Mouse (Mus musculus) heart, embryonic 13.5 days (tissue): ENCODE measurements at regions not wholly inside any gene's neighbourhood (a gene's known extent, or its start where the extent isn't known, plus 50 kb on each side); places are given as distances from the start of the nearest gene placed in this dataset.

Experiments
- ATAC-seq: fragments of 200-750 bp; cut with Nextera tagmentation; 2 replicates; pipeline ENCODE4 v1.8.0; 2017; ENCODE audit warnings: moderate TSS enrichment; ENCODE audit not compliant: insufficient number of reproducible peaks, low FRiP score, low TSS enrichment; ENCODE audit errors: extremely low read depth
- H3K27ac ChIP-seq: fragments of 300-500 bp; sonication (generic); replicated peaks from 2 replicates; pipeline ENCODE4 v1.5.1; 2015; ENCODE audit warnings: moderate library complexity, mild to moderate bottlenecking, inconsistent platforms
- H3K27me3 ChIP-seq: fragments of 300-500 bp; sonication (generic); replicated peaks from 2 replicates; pipeline ENCODE4 v1.6.1; 2015; ENCODE audit warnings: mild to moderate bottlenecking, inconsistent platforms
- H3K36me3 ChIP-seq: fragments of 300-500 bp; sonication (generic); 2 replicates; pipeline ENCODE4 v1.6.1; 2015; ENCODE audit warnings: mild to moderate bottlenecking, inconsistent platforms
- H3K4me1 ChIP-seq: fragments of 300-500 bp; sonication (generic); 2 replicates; pipeline ENCODE4 v1.6.1; 2015; ENCODE audit warnings: inconsistent platforms
- H3K4me2 ChIP-seq: fragments of 300-500 bp; sonication (generic); 2 replicates; pipeline ENCODE4 v1.6.1; 2015; ENCODE audit warnings: inconsistent platforms, mild to moderate bottlenecking, moderate library complexity
- H3K4me3 ChIP-seq: fragments of 300-500 bp; sonication (generic); 2 replicates; pipeline ENCODE4 v1.5.1; 2015; ENCODE audit warnings: moderate library complexity, mild to moderate bottlenecking, inconsistent platforms
- H3K9ac ChIP-seq: fragments of 300-500 bp; sonication (generic); 2 replicates; pipeline ENCODE4 v1.6.1; 2015; ENCODE audit warnings: inconsistent platforms, mild to moderate bottlenecking, moderate library complexity
- H3K9me3 ChIP-seq: fragments of 300-500 bp; sonication (generic); 2 replicates; pipeline ENCODE4 v1.6.1; 2016; ENCODE audit warnings: inconsistent platforms
- WGBS: fragments of 180-500 bp; shearing (Covaris S2); methylation state at CpG from one replicate; pipeline ENCODE4 v1.1.7; 2015; ENCODE audit warnings: mixed read lengths; 5-methylcytosine and 5-hydroxymethylcytosine counted together

GRCm38 (mm10) chr6:88984170-88984569, 82.1 kb downstream of the Tpra1 start:
- peaks cover 3% of the 10 kb centered on the region; the same call in 1 of the 2 replicates for H3K4me1 ChIP-seq
- no peaks in the 10 kb centered on the region for H3K36me3 ChIP-seq
- no peak overlapping the region for H3K27ac ChIP-seq
- ATAC-seq, result no peak
- no peaks in the 10 kb centered on the region for H3K9me3 ChIP-seq
- no peak overlapping the region for H3K9ac ChIP-seq
- WGBS, result 65% methylated on average over 4 of the region's 4 CpGs
- no peak overlapping the region for H3K4me3 ChIP-seq
- H3K4me2 ChIP-seq, result no peak overlapping the region
- peaks cover 15% of the 10 kb centered on the region for H3K27me3 ChIP-seq

DNA sequence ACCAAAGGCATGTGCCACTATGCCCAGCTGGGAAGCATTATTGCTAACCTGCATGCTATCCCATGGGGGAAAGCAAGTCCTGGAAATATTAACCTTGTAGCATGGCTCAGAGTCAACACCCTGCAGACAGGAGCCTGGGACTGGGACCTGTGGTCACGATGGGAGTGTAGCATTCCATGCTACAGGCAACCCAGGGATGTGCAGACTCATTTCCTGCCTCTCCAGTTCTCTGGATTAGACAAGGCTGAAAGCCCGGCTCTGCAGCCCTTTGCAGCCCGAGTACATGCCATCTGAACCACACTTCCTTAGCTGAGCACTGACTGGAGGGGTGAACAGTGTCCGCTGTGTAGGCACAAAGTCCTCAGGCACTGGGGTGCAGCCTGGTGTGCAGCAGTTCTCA, 82.8 kb downstream of the Tpra1 start:
- H3K9ac ChIP-seq, result no peak overlapping the region

GRCm38 (mm10) chr6:88988551-88988950, 86.5 kb downstream of the Tpra1 start:
- ATAC-seq, result no peak
- WGBS, result 86% methylated on average over 10 of the region's 10 CpGs
- Histone ChIP-seq H3K27me3 (peaks cover 3% of the 10 kb centered on the region), H3K4me2 (no peak overlapping the region), H3K27ac (no peak overlapping the region), H3K4me3 (no peak overlapping the region), H3K9me3 (no peaks in the 10 kb centered on the region), H3K4me1 (peaks cover 4% of the 10 kb centered on the region), H3K9ac (no peak overlapping the region), H3K36me3 (no peaks in the 10 kb centered on the region)

More for the DNA sequence above, 82.8 kb downstream of the Tpra1 start:
- no peak for ATAC-seq
- Histone ChIP-seq H3K4me3 (no peak overlapping the region), H3K9me3 (no peaks in the 10 kb centered on the region), H3K4me1 (peaks cover 2% of the 10 kb centered on the region; the same call in 1 of the 2 replicates), H3K36me3 (no peaks in the 10 kb centered on the region), H3K4me2 (no peak overlapping the region), H3K27me3 (peaks cover 12% of the 10 kb centered on the region), H3K27ac (no peak overlapping the region)
- 40% methylated on average over 4 of the region's 4 CpGs for WGBS

DNA sequence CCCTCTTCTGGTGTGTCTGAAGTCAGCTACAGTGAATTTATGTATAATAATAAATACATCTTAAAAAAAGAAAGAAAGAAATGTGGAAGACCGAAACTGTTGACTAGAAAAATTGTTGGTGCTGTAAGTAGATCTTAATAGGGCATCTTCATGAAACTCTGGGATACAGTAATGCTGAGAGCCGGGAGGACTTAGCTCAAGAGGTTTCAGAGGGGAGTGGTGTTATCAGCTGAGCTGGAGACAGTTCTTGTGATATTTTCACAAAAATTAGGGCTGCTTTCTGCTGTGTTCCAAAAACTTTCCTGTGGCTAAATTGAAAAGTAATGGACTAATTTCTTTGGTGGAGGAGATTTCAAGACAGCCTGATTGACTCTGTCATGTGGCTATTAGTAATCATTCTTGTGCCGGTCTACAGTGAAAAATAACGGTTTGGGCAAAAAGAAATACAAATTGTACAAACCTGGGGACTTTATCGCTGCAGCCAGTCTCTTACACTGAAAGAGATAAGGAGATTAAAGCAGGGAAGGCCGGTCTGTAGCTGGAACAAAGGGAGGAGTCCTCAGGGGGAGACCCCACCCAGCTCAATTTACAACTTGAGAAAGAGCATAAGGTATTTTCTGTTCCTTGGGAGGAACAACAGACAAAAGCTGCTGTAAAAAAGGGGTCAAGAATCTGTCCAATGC, 87.7 kb downstream of the Tpra1 start:
- no peak overlapping the region for H3K9ac ChIP-seq
- WGBS, result 44% methylated on average over 6 of the region's 6 CpGs

DNA sequence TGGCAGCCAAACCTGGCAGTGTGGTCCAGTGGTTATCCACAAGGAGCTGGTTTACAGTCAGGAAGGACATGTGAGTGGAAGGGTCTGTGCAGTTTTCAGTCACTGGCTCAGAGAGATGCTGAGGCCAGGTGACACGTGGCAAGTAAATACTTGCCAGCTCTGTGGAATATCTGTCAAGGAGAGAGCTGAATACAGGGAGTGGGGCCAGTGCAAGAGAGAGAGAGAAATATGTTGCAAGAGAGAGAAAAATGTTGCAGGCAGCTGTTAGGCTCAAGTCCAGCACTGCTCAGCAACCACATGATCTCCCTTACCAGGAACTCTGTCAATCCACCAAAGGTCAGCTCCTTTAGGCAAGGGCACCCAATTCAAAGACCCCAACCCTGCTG, 88.2 kb downstream of the Tpra1 start:
- H3K4me2 ChIP-seq, result no peak overlapping the region
- no peak overlapping the region for H3K4me3 ChIP-seq
- no peak; the same call in 1 of the 2 replicates for ATAC-seq
- peaks cover 4% of the 10 kb centered on the region for H3K4me1 ChIP-seq
- 33% methylated on average over 1 of the region's 1 CpGs for WGBS
- no peaks in the 10 kb centered on the region for H3K9me3 ChIP-seq
- no peak overlapping the region for H3K27ac ChIP-seq
- no peaks in the 10 kb centered on the region for H3K36me3 ChIP-seq
- no peak overlapping the region for H3K9ac ChIP-seq
- H3K27me3 ChIP-seq, result no peaks in the 10 kb centered on the region; the same call in 1 of the 2 replicates

More for the DNA sequence above, 87.7 kb downstream of the Tpra1 start:
- Histone ChIP-seq H3K4me2 (no peak overlapping the region), H3K4me1 (peaks cover 4% of the 10 kb centered on the region), H3K4me3 (no peak overlapping the region), H3K9me3 (no peaks in the 10 kb centered on the region), H3K27me3 (no peaks in the 10 kb centered on the region; the same call in 1 of the 2 replicates), H3K27ac (no peak overlapping the region), H3K36me3 (no peaks in the 10 kb centered on the region)
- no peak for ATAC-seq

DNA sequence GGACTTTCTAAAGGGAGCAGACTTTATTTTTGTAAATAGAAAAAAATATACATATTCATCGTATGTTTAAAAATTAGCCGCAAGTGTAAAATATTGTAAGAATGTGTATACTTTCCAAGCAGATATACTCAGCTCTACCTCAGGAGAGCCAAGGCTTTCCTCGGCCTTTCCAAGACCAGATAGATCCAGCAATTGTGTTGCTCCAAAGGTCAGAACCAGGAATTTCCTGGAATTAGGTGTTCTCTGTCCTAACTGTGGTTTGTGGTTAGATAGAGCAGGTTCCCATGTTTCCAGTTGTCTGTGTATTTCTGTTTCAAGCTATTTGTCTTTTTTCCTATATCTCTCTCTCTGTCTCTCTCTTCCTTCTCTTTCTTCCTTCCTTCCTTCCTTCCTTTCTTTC, 93.0 kb downstream of the Tpra1 start:
- Histone ChIP-seq H3K27me3 (no peaks in the 10 kb centered on the region), H3K9me3 (no peaks in the 10 kb centered on the region), H3K27ac (no peak overlapping the region), H3K4me2 (no peak overlapping the region), H3K36me3 (no peaks in the 10 kb centered on the region), H3K4me1 (peaks cover 3% of the 10 kb centered on the region), H3K9ac (no peak overlapping the region), H3K4me3 (no peak overlapping the region)
- 78% methylated on average over 3 of the region's 3 CpGs for WGBS
- ATAC-seq, result no peak

- Histone ChIP-seq H3K36me3 (no peaks in the 10 kb centered on the region), H3K9ac (no peak overlapping the region), H3K27me3 (no peaks in the 10 kb centered on the region), H3K9me3 (no peaks in the 10 kb centered on the region), H3K4me1 (peaks cover 8% of the 10 kb centered on the region), H3K27ac (no peak overlapping the region), H3K4me3 (no peak overlapping the region), H3K4me2 (no peak overlapping the region)
- 74% methylated on average over 3 of the region's 3 CpGs for WGBS
- no peak for ATAC-seq
Observed at GRCm38 (mm10) chr6:88998927-88999722, 97.1 kb downstream of the Tpra1 start.

- WGBS, result 33% methylated on average over 14 of the region's 14 CpGs
- Histone ChIP-seq H3K4me2 (peak overlapping the region; percentile 13; the same call in 1 of the 2 replicates), H3K27ac (no peak overlapping the region)
Observed at GRCm38 (mm10) chr6:89000359-89000758, 98.3 kb downstream of the Tpra1 start.

GRCm38 (mm10) chr6:89003197-89003923, 101.3 kb downstream of the Tpra1 start:
- Histone ChIP-seq H3K9ac (no peak overlapping the region), H3K36me3 (no peaks in the 10 kb centered on the region), H3K9me3 (no peaks in the 10 kb centered on the region), H3K4me1 (peaks cover 15% of the 10 kb centered on the region), H3K27me3 (peaks cover 3% of the 10 kb centered on the region; the same call in 1 of the 2 replicates), H3K4me3 (no peak overlapping the region), H3K27ac (peak overlapping the region; percentile 51), H3K4me2 (no peak overlapping the region)
- no peak for ATAC-seq
- WGBS, result 38% methylated on average over 6 of the region's 6 CpGs

More at GRCm38 (mm10) chr6:89000359-89000758, 98.3 kb downstream of the Tpra1 start:
- H3K4me1 ChIP-seq, result peaks cover 8% of the 10 kb centered on the region
- no peak overlapping the region for H3K9ac ChIP-seq
- no peaks in the 10 kb centered on the region for H3K9me3 ChIP-seq
- no peaks in the 10 kb centered on the region for H3K36me3 ChIP-seq
- H3K27me3 ChIP-seq, result no peaks in the 10 kb centered on the region
- no peak overlapping the region for H3K4me3 ChIP-seq
- ATAC-seq, result no peak

DNA sequence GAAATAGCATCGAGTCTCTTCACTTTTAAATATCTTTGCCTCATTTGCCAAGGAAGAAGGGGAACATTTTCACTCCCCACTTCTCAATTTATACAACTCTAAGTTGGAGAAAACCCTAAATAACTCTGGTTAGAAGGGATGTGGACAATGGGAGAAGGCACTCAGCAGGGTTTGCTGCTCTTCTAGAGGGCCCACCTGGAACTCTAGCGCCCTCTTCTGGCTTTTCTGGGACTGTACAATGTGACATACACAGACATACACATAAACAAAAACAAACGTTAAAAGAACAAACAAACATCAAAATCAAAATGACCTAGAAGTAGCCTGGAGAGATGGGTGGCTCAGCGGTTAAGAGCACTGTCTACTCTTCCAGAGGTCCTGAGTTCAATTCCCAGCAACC, 103.0 kb downstream of the Tpra1 start:
- no peak for ATAC-seq
- H3K36me3 ChIP-seq, result no peaks in the 10 kb centered on the region
- no peak overlapping the region for H3K9ac ChIP-seq
- H3K4me2 ChIP-seq, result no peak overlapping the region
- no peak overlapping the region for H3K27ac ChIP-seq
- 45% methylated on average over 4 of the region's 4 CpGs for WGBS
- peaks cover 3% of the 10 kb centered on the region; the same call in 1 of the 2 replicates for H3K27me3 ChIP-seq
- H3K9me3 ChIP-seq, result no peaks in the 10 kb centered on the region
- peaks cover 24% of the 10 kb centered on the region for H3K4me1 ChIP-seq
- no peak overlapping the region for H3K4me3 ChIP-seq

DNA sequence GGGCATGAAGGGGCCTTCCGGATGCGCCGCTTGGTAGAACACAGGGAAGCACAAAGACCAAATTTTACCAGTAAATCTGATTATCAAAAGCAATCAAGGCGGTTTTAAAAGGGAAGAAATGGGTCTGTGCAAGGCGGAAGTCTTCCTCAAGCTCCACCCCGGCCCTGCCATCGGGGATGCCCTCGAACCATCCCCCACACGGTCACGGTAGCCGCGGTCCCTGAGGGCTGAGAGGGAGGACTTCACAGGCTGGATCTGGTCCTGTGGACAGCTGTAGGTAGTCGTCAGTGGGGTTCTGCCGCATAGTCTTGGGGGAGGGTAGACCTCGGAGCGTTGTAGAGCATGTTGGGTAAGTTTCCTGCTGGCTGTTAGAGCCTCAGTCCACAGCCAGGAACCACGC, 104.9 kb downstream of the Tpra1 start:
- H3K27ac ChIP-seq, result no peak overlapping the region
- H3K36me3 ChIP-seq, result no peaks in the 10 kb centered on the region
- peaks cover 34% of the 10 kb centered on the region for H3K4me1 ChIP-seq
- H3K27me3 ChIP-seq, result peaks cover 3% of the 10 kb centered on the region; the same call in 1 of the 2 replicates
- peak overlapping the region; percentile 34 for H3K4me2 ChIP-seq
- no peak for ATAC-seq
- no peaks in the 10 kb centered on the region for H3K9me3 ChIP-seq
- 47% methylated on average over 17 of the region's 17 CpGs for WGBS
- H3K9ac ChIP-seq, result no peak overlapping the region
- H3K4me3 ChIP-seq, result no peak overlapping the region
